Mouse (Mus musculus): ENCODE measurements around the gene Olfr1294. TPM values are rescaled to one million over a fixed set of nuclear protein-coding genes. Genes with fewer than 3 reads are reported as not detected.

Gene Olfr1294
- polyA plus RNA-seq, 2 experiments = not detected

- Histone ChIP-seq H3K4me2 (replicated peaks; ENCODE audit: low read depth, low read length, severe bottlenecking) (no peak within 1 kb of the TSS), H3K4me1 (ENCODE audit: control insufficient read depth, insufficient read depth, low read length) (no peaks in the 10 kb centered on the region), H3K9ac (ENCODE audit: low read depth, low read length, severe bottlenecking) (no peak within 1 kb of the TSS), H3K4me3 (replicated peaks; ENCODE audit: low read length) (no peak within 1 kb of the TSS), H3K9me3 (ENCODE audit: control insufficient read depth, low read length) (no peaks in the 10 kb centered on the region), H3K36me3 (ENCODE audit: control insufficient read depth, insufficient read depth, low read length) (no peaks in the 10 kb centered on the region), H3K27ac (replicated peaks; ENCODE audit: low read depth, low read length) (no peak within 1 kb of the TSS), H3K27me3 (ENCODE audit: control insufficient read depth, insufficient read depth, low read length) (no peaks in the 10 kb centered on the region)
- no peak for ATAC-seq (ENCODE audit: low FRiP score, low read depth)
- TF ChIP-seq POLR2A (IDR thresholded peaks at IDR 0.05; ENCODE audit: borderline replicate concordance, extremely low read depth, insufficient read depth, insufficient read length) = no peak
- DNase-seq (ENCODE audit: low spot score) = no peak
- WGBS = 80% methylated on average over 5 of the region's 5 CpGs
These were observed 46.4 kb downstream of the Olfr1294 start, which contains the start of gene Olfr1290 for GRCm38 (mm10) chr2:111493729-111494128. Olfr1290 (minus strand) TSS chr2:111493829.

Other genes starting within 250 kb of the Olfr1294 start
- gene Olfr1279, start 239.7 kb downstream of the Olfr1294 start, polyA plus RNA-seq (2012; rRNA removed) = not detected in 2 replicates
- gene Olfr1279, start 239.7 kb downstream of the Olfr1294 start, polyA plus RNA-seq (2014; fragmentation: Nextera tagmentation; extraction: Ambion mirVana) = not detected in 2 replicates
- not detected in 2 replicates for gene Olfr1280, start 226.3 kb downstream of the Olfr1294 start, polyA plus RNA-seq (2012; rRNA removed)
- gene Olfr1280, start 226.3 kb downstream of the Olfr1294 start, polyA plus RNA-seq (2014; fragmentation: Nextera tagmentation; extraction: Ambion mirVana) = not detected in 2 replicates
- gene Olfr1281, start 213.8 kb downstream of the Olfr1294 start, polyA plus RNA-seq (2012; rRNA removed) = not detected in 2 replicates
- not detected in 2 replicates for gene Olfr1281, start 213.8 kb downstream of the Olfr1294 start, polyA plus RNA-seq (2014; fragmentation: Nextera tagmentation; extraction: Ambion mirVana)
- not detected in 2 replicates for gene Olfr1282, start 204.2 kb downstream of the Olfr1294 start, polyA plus RNA-seq (2012; rRNA removed)
- not detected in 2 replicates for gene Olfr1282, start 204.2 kb downstream of the Olfr1294 start, polyA plus RNA-seq (2014; fragmentation: Nextera tagmentation; extraction: Ambion mirVana)
- gene Olfr1283, start 173.5 kb downstream of the Olfr1294 start, polyA plus RNA-seq (2012; rRNA removed) = not detected in 2 replicates
- gene Olfr1283, start 173.5 kb downstream of the Olfr1294 start, polyA plus RNA-seq (2014; fragmentation: Nextera tagmentation; extraction: Ambion mirVana) = not detected in 2 replicates
- gene Olfr1284, start 164.8 kb downstream of the Olfr1294 start, polyA plus RNA-seq (2012; rRNA removed) = not detected in 2 replicates
- gene Olfr1284, start 164.8 kb downstream of the Olfr1294 start, polyA plus RNA-seq (2014; fragmentation: Nextera tagmentation; extraction: Ambion mirVana) = not detected in 2 replicates
- gene Olfr1286, start 117.2 kb downstream of the Olfr1294 start, polyA plus RNA-seq (2012; rRNA removed) = not detected in 2 replicates
- gene Olfr1286, start 117.2 kb downstream of the Olfr1294 start, polyA plus RNA-seq (2014; fragmentation: Nextera tagmentation; extraction: Ambion mirVana) = not detected in 2 replicates
- not detected in 2 replicates for gene Olfr1287, start 91.1 kb downstream of the Olfr1294 start, polyA plus RNA-seq (2012; rRNA removed)
- not detected in 2 replicates for gene Olfr1287, start 91.1 kb downstream of the Olfr1294 start, polyA plus RNA-seq (2014; fragmentation: Nextera tagmentation; extraction: Ambion mirVana)
- gene Olfr1288, start 66.2 kb downstream of the Olfr1294 start, polyA plus RNA-seq (2012; rRNA removed) = not detected in 2 replicates
- gene Olfr1288, start 66.2 kb downstream of the Olfr1294 start, polyA plus RNA-seq (2014; fragmentation: Nextera tagmentation; extraction: Ambion mirVana) = not detected in 2 replicates
- not detected in 2 replicates for gene Olfr1289, start 59.5 kb downstream of the Olfr1294 start, polyA plus RNA-seq (2012; rRNA removed)
- not detected in 2 replicates for gene Olfr1289, start 59.5 kb downstream of the Olfr1294 start, polyA plus RNA-seq (2014; fragmentation: Nextera tagmentation; extraction: Ambion mirVana)
- not detected in 2 replicates for gene Olfr1290, start 46.5 kb downstream of the Olfr1294 start, polyA plus RNA-seq (2012; rRNA removed)
- not detected in 2 replicates for gene Olfr1290, start 46.5 kb downstream of the Olfr1294 start, polyA plus RNA-seq (2014; fragmentation: Nextera tagmentation; extraction: Ambion mirVana)
- gene Olfr1291-ps1, start 43.1 kb downstream of the Olfr1294 start, polyA plus RNA-seq (2012; rRNA removed) = not detected in 2 replicates
- gene Olfr1291-ps1, start 43.1 kb downstream of the Olfr1294 start, polyA plus RNA-seq (2014; fragmentation: Nextera tagmentation; extraction: Ambion mirVana) = not detected in 2 replicates
- gene Olfr1293-ps, start 15.1 kb downstream of the Olfr1294 start, polyA plus RNA-seq (2012; rRNA removed) = not detected in 2 replicates
- not detected in 2 replicates for gene Olfr1293-ps, start 15.1 kb downstream of the Olfr1294 start, polyA plus RNA-seq (2014; fragmentation: Nextera tagmentation; extraction: Ambion mirVana)
- not detected in 2 replicates for gene Olfr1295, start 29.4 kb upstream of the Olfr1294 start, polyA plus RNA-seq (2012; rRNA removed)
- gene Olfr1295, start 29.4 kb upstream of the Olfr1294 start, polyA plus RNA-seq (2014; fragmentation: Nextera tagmentation; extraction: Ambion mirVana) = not detected in 2 replicates
- gene Olfr1297, start 86.2 kb upstream of the Olfr1294 start, polyA plus RNA-seq (2012; rRNA removed) = not detected in 2 replicates
- gene Olfr1297, start 86.2 kb upstream of the Olfr1294 start, polyA plus RNA-seq (2014; fragmentation: Nextera tagmentation; extraction: Ambion mirVana) = not detected in 2 replicates
- gene Olfr1298, start 108.9 kb upstream of the Olfr1294 start, polyA plus RNA-seq (2012; rRNA removed) = not detected in 2 replicates
- gene Olfr1298, start 108.9 kb upstream of the Olfr1294 start, polyA plus RNA-seq (2014; fragmentation: Nextera tagmentation; extraction: Ambion mirVana) = not detected in 2 replicates
- gene Olfr1299, start 121.1 kb upstream of the Olfr1294 start, polyA plus RNA-seq (2012; rRNA removed) = not detected in 2 replicates
- gene Olfr1299, start 121.1 kb upstream of the Olfr1294 start, polyA plus RNA-seq (2014; fragmentation: Nextera tagmentation; extraction: Ambion mirVana) = not detected in 2 replicates
- gene Olfr1301, start 210.7 kb upstream of the Olfr1294 start, polyA plus RNA-seq (2012; rRNA removed) = not detected in 2 replicates
- not detected in 2 replicates for gene Olfr1301, start 210.7 kb upstream of the Olfr1294 start, polyA plus RNA-seq (2014; fragmentation: Nextera tagmentation; extraction: Ambion mirVana)
- not detected in 2 replicates for gene Olfr1302, start 237.1 kb upstream of the Olfr1294 start, polyA plus RNA-seq (2012; rRNA removed)
- gene Olfr1302, start 237.1 kb upstream of the Olfr1294 start, polyA plus RNA-seq (2014; fragmentation: Nextera tagmentation; extraction: Ambion mirVana) = not detected in 2 replicates